Mouse (Mus musculus): Measurements from ENCODE around the gene Atp6v1g1. TPM values are rescaled to one million over a fixed set of nuclear protein-coding genes. Genes with fewer than 3 reads are reported as not detected.
A peak's percentile ranks its signal among the peaks of the same experiment; 100 is the strongest.

Gene Atp6v1g1
- total RNA-seq, 1 experiment from 2014 or later: 150 TPM

GRCm38 (mm10) chr4:63545231-63545958 is 823 bp downstream of the Atp6v1g1 start:
- ATAC-seq (ENCODE audit: extremely low read depth, insufficient number of reproducible peaks, low FRiP score, poor library complexity, severe bottlenecking): no peak

GRCm38 (mm10) chr4:63546441-63547055 is 2.0 kb downstream of the Atp6v1g1 start:
- no peak for ATAC-seq (ENCODE audit: extremely low read depth, insufficient number of reproducible peaks, low FRiP score, poor library complexity, severe bottlenecking)

GRCm38 (mm10) chr4:63547799-63548198 is 3.2 kb downstream of the Atp6v1g1 start:
- no peak for ATAC-seq (ENCODE audit: extremely low read depth, insufficient number of reproducible peaks, low FRiP score, poor library complexity, severe bottlenecking)

GRCm38 (mm10) chr4:63548491-63548890 is 3.9 kb downstream of the Atp6v1g1 start:
- ATAC-seq (ENCODE audit: extremely low read depth, insufficient number of reproducible peaks, low FRiP score, poor library complexity, severe bottlenecking): no peak

- ATAC-seq (ENCODE audit: extremely low read depth, insufficient number of reproducible peaks, low FRiP score, poor library complexity, severe bottlenecking): no peak
Measured at GRCm38 (mm10) chr4:63550908-63551307, 6.3 kb downstream of the Atp6v1g1 start.

- ATAC-seq (ENCODE audit: extremely low read depth, insufficient number of reproducible peaks, low FRiP score, poor library complexity, severe bottlenecking): no peak
Measured at GRCm38 (mm10) chr4:63552865-63553264, 8.3 kb downstream of the Atp6v1g1 start.

GRCm38 (mm10) chr4:63553789-63554576 is 9.4 kb downstream of the Atp6v1g1 start:
- ATAC-seq (ENCODE audit: extremely low read depth, insufficient number of reproducible peaks, low FRiP score, poor library complexity, severe bottlenecking): peak; percentile 31; the same call in 1 of the 2 replicates

- ATAC-seq (ENCODE audit: extremely low read depth, insufficient number of reproducible peaks, low FRiP score, poor library complexity, severe bottlenecking): no peak
Measured at GRCm38 (mm10) chr4:63554616-63555015, 10.0 kb downstream of the Atp6v1g1 start.

- no peak for ATAC-seq (ENCODE audit: extremely low read depth, insufficient number of reproducible peaks, low FRiP score, poor library complexity, severe bottlenecking)
Measured at GRCm38 (mm10) chr4:63555111-63555510, 10.5 kb downstream of the Atp6v1g1 start.

GRCm38 (mm10) chr4:63556665-63557064 is 12.1 kb downstream of the Atp6v1g1 start:
- no peak for ATAC-seq (ENCODE audit: extremely low read depth, insufficient number of reproducible peaks, low FRiP score, poor library complexity, severe bottlenecking)

GRCm38 (mm10) chr4:63557124-63558059 is 12.8 kb downstream of the Atp6v1g1 start:
- ATAC-seq (ENCODE audit: extremely low read depth, insufficient number of reproducible peaks, low FRiP score, poor library complexity, severe bottlenecking): no peak

- ATAC-seq (ENCODE audit: extremely low read depth, insufficient number of reproducible peaks, low FRiP score, poor library complexity, severe bottlenecking): peak; percentile 33
Measured at GRCm38 (mm10) chr4:63558407-63559081, 14.0 kb downstream of the Atp6v1g1 start, which contains the start of gene Tmem268. TSS of gene Tmem268 (plus strand) at chr4:63558781.

- ATAC-seq (ENCODE audit: extremely low read depth, insufficient number of reproducible peaks, low FRiP score, poor library complexity, severe bottlenecking): no peak
Measured at GRCm38 (mm10) chr4:63559127-63559697, 14.6 kb downstream of the Atp6v1g1 start.

- ATAC-seq (ENCODE audit: extremely low read depth, insufficient number of reproducible peaks, low FRiP score, poor library complexity, severe bottlenecking): no peak
Measured at GRCm38 (mm10) chr4:63560079-63560478, 15.5 kb downstream of the Atp6v1g1 start.

- peak; percentile 53 for ATAC-seq (ENCODE audit: extremely low read depth, insufficient number of reproducible peaks, low FRiP score, poor library complexity, severe bottlenecking)
Measured at GRCm38 (mm10) chr4:63561861-63562675, 17.5 kb downstream of the Atp6v1g1 start.

GRCm38 (mm10) chr4:63562742-63563141 is 18.2 kb downstream of the Atp6v1g1 start:
- ATAC-seq (ENCODE audit: extremely low read depth, insufficient number of reproducible peaks, low FRiP score, poor library complexity, severe bottlenecking): no peak

Measured in neutrophil, adult 5-6 weeks (primary cell).